Mouse (Mus musculus) bone marrow, adult 2 months (tissue): Measurements from ENCODE around the gene Srrm4.

Source experiments
- CTCF ChIP-seq: fragments of 200-500 bp; IDR thresholded peaks from 2 replicates; pipeline ENCODE4 v1.5.1; 2011; ENCODE audit warnings: low read length, control low read depth; ENCODE audit not compliant: control insufficient read depth, insufficient read depth
- POLR2A ChIP-seq: fragments of 200-500 bp; IDR thresholded peaks from 2 replicates; pipeline ENCODE4 v1.6.1; 2011; ENCODE audit warnings: low read depth, mild to moderate bottlenecking, control low read depth, low read length, borderline replicate concordance; ENCODE audit not compliant: control insufficient read depth

- TF ChIP-seq POLR2A, result no peak
- peak; percentile 25; the same call in 1 of the 2 replicates for TF ChIP-seq CTCF
These were observed 50.5 kb downstream of the Srrm4 start for GRCm38 (mm10) chr5:116541128-116541527.
